Comparison of ENCODE assay signal across 8 mouse cellular contexts in the genomic region with DNA sequence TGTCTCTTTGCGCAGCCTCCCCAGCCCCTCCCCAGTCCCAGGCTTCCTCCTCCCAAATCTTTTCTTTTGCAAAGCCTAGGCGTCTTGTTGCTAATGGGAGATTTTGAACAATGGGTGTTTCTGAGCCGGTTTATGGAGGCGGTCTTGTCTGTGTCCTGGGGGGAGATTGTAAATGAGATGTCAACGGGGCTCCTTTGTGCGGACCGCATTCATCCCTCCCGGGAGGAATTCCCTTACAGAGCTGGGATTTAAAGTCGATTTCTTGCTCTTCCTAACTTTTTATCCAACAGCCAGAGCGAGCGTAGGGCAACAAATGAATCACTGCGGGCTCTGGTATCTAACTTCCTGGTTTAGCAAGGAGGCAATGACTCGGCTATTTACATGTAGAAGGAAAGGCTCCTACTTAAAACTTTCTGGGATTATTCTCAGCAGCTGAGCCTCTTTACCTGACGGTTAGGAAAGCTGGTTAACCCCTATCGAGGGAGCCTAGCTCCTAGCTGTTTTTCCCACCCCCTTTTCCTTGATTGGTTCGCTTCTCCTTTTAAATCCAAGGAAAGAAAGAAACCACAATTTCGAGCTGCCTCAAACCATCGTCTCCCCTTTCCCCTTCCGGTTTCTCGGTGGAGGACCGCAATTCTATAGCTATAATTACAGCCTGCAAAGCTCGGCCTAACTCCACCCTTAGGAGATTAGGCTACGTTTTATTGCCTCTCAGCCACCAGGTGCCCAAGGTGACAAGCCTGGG.
DNase-seq lines count a peak whose midpoint lies in the region; ATAC-seq and TF ChIP-seq lines count a peak whose summit lies in the region.

No protein-coding gene starts in this region.

- H3K27me3 ChIP-seq in forebrain, embryonic 10.5 days (ENCODE audit: poor library complexity, severe bottlenecking) = peaks cover 30% of the 10 kb centered on the region
- H3K27me3 ChIP-seq in hindbrain, embryonic 14.5 days (ENCODE audit: control insufficient read depth, insufficient read depth, low read length) = peaks cover 24% of the 10 kb centered on the region
- 0 out of 2 replicates have a peak, but pooled peaks cover 4% of the 10 kb centered on the region for H3K27me3 ChIP-seq in liver, postnatal 0 days (ENCODE audit: insufficient read depth, low read length)

- peaks cover 65% of the 10 kb centered on the region for H3K4me1 ChIP-seq in forebrain, embryonic 10.5 days
- peaks cover 18% of the 10 kb centered on the region for H3K4me1 ChIP-seq in hindbrain, embryonic 14.5 days (replicated peaks; ENCODE audit: control insufficient read depth, insufficient read depth, low read length)
- peaks cover 16% of the 10 kb centered on the region for H3K4me1 ChIP-seq in liver, postnatal 0 days (ENCODE audit: insufficient read depth)

- TF ChIP-seq EP300 in liver, postnatal 0 days (IDR thresholded peaks at IDR 0.05; ENCODE audit: low read depth) = no peak

- peak; percentile 15 for DNase-seq in thymus, postnatal 14 days
- DNase-seq in thymus, postnatal 0 days (ENCODE audit: low spot score) = no peak
- peak; percentile 73 for DNase-seq in forebrain, embryonic 10.5 days (ENCODE audit: extremely low spot score, low spot score)
- peak; percentile 27 for DNase-seq in hindbrain, embryonic 14.5 days (ENCODE audit: low spot score)
- DNase-seq in liver, postnatal 0 days = no peak
- no peak for DNase-seq in left cerebral cortex, postnatal 25 days (ENCODE audit: low spot score in 2 of 2)
- DNase-seq in urinary bladder, adult 2 months (ENCODE audit: low spot score) = no peak

- H3K27ac ChIP-seq in forebrain, embryonic 10.5 days = peak overlapping the region; percentile 86
- peak overlapping the region; percentile 66; the same call in 1 of the 2 replicates for H3K27ac ChIP-seq in hindbrain, embryonic 14.5 days
- H3K27ac ChIP-seq in liver, postnatal 0 days (ENCODE audit: low read depth) = peak overlapping the region; percentile 61

- H3K4me2 ChIP-seq in hindbrain, embryonic 14.5 days (replicated peaks) = peak overlapping the region; percentile 42
- H3K4me2 ChIP-seq in liver, postnatal 0 days (ENCODE audit: low read depth, low read length) = peak overlapping the region; percentile 55

- no peaks in the 10 kb centered on the region for H3K36me3 ChIP-seq in forebrain, embryonic 10.5 days (replicated peaks)
- no peaks in the 10 kb centered on the region for H3K36me3 ChIP-seq in hindbrain, embryonic 14.5 days (replicated peaks; ENCODE audit: control insufficient read depth, insufficient read depth)
- no peaks in the 10 kb centered on the region for H3K36me3 ChIP-seq in liver, postnatal 0 days (replicated peaks; ENCODE audit: insufficient read depth, low read length)

- intact Hi-C loops in left cerebral cortex, postnatal 25 days (cut with DNase I) = no loop called here

- no peaks in the 10 kb centered on the region for H3K9me3 ChIP-seq in forebrain, embryonic 10.5 days
- H3K9me3 ChIP-seq in hindbrain, embryonic 14.5 days (ENCODE audit: control insufficient read depth, low read length) = no peaks in the 10 kb centered on the region
- H3K9me3 ChIP-seq in liver, postnatal 0 days (ENCODE audit: low read length) = no peaks in the 10 kb centered on the region

- peak overlapping the region; percentile 42 for H3K4me3 ChIP-seq in forebrain, embryonic 10.5 days
- H3K4me3 ChIP-seq in hindbrain, embryonic 14.5 days (replicated peaks; ENCODE audit: low read length) = peak overlapping the region; percentile 8
- peak overlapping the region; percentile 21 for H3K4me3 ChIP-seq in liver, postnatal 0 days (ENCODE audit: low read depth, low read length)

- H3K9ac ChIP-seq in hindbrain, embryonic 14.5 days = no peak overlapping the region
- H3K9ac ChIP-seq in liver, postnatal 0 days (replicated peaks) = peak overlapping the region; percentile 37

- under 1% methylated on average over 23 of the region's 23 CpGs for WGBS in forebrain, embryonic 10.5 days
- WGBS in hindbrain, embryonic 14.5 days = 1% methylated on average over 23 of the region's 23 CpGs
- 5% methylated on average over 23 of the region's 23 CpGs for WGBS in liver, postnatal 0 days (ENCODE audit: insufficient replicate concordance)

- ATAC-seq in hindbrain, embryonic 14.5 days (ENCODE audit: low FRiP score) = peak; percentile 35; the same call in 1 of the 2 replicates
- ATAC-seq in liver, postnatal 0 days = no peak
- ATAC-seq in neutrophil, adult 5-6 weeks (ENCODE audit: extremely low read depth, insufficient number of reproducible peaks, low FRiP score, poor library complexity, severe bottlenecking) = peak; percentile 24; the same call in 1 of the 2 replicates

- no peak for TF ChIP-seq CTCF in liver, postnatal 0 days (IDR thresholded peaks at IDR 0.05; ENCODE audit: low read depth)

Comparison
In these comparisons a context has a peak if more than half of its experiments do, and no peak if none do; other contexts are left out.
1. DNase-seq: peak in thymus, postnatal 14 days (single experiment), forebrain, embryonic 10.5 days (single experiment) and hindbrain, embryonic 14.5 days (single experiment); none in thymus, postnatal 0 days (single experiment), liver, postnatal 0 days (single experiment), left cerebral cortex, postnatal 25 days (0 of 2) and urinary bladder, adult 2 months (single experiment).
2. Peak in every context shown above with its lines, with median percentiles within 50 percentile points of each other: H3K27ac ChIP-seq and H3K4me3 ChIP-seq.